Mouse (Mus musculus) activated CD4-positive, CD25-positive, alpha-beta regulatory T cell, adult 4 months (primary cell): ENCODE measurements around the gene Gm5800. TPM values are rescaled to one million over a fixed set of nuclear protein-coding genes. Genes with fewer than 3 reads are reported as not detected.
"Not testable (repeated sequence)": the region's sequence is repeated elsewhere in the genome, so short reads cannot be mapped to it uniquely, and the experiment has no call there.

Experiments used
- ATAC-seq: one replicate; pipeline ENCODE4 v1.8.0; 2017
- polyA plus RNA-seq, 2 experiments: library from polyadenylated mRNA; unstranded; fragments of 100-300 nt; shearing (Covaris generic); gene quantifications; one replicate each; pipeline ENCODE4 v1.2.1; 2017

Gm5800 gene
- not detected for polyA plus RNA-seq

GRCm38 (mm10) chr14:51717083-51717482 is at the start of gene Gm5800:
Gene Gm5800, minus strand, starts transcription at chr14:51717183.
- ATAC-seq = no peak

GRCm38 (mm10) chr14:51755944-51756343 is 39.0 kb upstream of the Gm5800 start:
- no peak for ATAC-seq

DNA sequence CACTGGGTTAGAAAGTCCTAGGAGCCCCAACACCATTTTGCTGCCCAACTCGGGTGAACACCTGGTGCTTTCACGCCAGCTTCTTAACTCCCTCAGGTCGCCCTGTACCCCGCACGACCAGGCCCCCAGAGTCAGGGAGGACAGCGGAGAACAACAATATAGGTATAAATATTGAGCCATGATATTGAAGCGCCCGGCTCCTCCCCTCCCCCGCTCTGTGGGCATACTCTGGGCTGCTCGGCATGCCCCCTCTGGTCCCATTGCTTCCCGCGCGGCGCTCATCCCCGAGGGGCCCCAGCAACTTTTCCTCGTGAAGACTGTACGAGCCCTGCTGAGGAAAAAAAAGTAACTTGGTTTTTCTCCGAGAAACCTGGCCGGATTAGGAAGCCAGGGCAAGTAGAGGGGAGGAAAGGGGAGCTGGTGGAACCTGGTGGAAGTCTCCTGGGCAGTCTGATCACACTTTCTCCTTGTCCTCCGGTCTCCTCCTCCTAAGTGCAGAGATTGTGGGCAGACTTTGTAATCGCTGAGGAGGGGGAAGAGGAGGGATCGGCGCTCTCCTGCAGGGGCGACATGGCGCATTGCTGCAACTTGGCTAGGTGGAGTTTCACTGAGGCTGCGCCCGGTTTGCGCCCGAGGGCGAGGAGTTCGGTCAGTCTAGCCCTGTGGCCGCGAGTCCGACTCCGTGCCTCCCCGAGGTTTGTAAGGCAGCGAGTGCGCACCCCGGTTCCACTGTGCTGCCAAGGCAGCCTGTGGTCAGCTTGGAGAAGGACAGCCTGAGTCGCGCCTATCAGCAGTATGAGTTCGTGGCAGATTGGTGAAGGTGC is 23.6 kb upstream of the Gm5800 start:
- ATAC-seq = no peak

DNA sequence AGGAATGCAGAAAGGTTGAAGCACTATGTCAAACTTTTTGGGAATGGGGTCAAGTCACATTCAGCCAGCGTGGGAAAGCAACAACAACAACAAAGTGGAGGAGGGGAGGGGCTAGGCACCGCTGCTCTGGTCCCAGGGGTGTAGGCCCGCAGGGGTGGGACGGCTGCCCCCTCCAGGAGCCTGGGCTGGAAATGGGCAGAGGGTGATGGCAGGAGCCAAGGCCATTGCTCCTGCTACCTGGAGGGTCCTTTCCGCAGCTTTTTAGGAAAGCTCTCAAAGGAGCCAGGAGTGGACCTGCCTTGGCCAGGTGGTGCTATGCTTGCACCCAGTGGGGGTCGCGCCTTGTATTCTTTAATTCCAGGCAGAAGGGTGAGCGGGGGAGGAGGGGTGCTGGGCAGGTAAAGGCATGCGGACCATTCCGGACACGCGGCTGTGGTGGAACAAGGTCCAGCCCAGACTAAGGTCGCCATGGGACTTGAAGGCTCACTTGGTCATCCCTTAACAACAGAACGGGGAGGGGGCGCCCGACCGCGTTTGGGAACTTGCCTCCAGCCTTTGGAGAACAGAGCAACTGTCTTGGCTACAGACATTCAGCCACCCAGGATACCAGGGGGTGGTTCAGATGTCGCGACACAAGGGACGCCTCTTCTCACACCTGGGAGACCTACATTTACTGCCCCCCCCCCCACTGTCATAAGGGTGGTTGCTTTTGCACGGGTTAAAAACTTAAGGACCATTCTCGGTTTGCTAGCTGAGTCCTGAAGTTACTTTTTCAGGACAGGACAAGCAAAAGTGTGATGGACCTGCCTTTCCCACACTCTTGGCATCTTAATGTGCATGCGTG is 22.4 kb upstream of the Gm5800 start:
- no peak for ATAC-seq

DNA sequence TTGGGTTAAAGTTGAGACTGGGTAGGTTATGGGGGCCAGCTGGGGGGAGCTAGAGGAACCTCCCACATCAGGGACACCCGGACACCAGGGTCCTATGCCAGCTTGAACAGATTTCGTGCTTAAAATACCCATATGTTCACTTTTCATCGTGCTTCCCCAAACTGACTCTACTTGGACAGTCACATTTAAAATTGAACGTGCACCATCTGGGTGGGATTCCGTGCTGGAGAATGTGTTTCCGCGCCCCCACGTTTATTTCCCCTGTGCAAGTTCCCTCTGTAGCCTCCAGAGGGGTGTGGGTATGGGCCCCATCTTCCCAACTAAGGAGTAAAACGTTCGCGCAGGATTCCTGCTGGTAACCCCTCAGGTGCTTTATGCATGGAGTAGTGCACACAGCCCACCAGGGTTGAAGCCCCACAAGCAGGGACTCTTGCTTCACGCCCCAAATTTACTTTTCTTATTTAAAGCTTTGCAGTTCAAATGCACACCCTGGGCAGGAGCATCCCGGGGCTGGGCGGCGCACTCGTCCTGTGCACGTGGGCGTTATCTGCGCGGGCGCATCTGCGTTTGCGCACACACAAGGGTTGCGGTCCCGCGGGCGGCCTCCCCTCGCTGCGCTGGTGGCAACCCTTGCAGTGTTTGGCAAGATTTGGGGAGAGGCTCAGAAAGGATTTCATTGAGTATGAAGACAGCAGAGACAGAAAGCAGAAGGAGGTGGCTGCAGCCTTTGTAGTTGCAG is 21.6 kb upstream of the Gm5800 start:
- ATAC-seq = no peak

DNA sequence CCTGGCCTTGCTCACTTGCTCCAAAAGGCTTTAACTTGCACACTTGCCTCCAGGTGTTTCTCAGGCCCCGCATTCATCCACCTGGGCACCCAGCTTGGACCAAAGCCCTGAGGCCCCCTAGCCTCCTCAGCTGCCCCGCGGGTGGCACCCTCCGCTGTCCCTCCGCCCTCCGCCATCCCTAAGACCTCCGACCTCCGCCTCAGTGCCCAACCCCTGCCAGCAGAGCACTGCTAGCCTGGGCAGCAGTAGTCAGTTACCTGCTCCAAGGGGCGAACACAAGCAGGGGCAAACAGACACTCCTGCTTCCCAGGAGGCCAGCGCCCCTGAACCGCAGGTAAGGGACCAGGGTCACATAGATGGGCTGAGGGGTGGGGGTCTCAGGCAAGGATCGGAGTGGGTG is 21.0 kb upstream of the Gm5800 start:
- no peak for ATAC-seq

DNA sequence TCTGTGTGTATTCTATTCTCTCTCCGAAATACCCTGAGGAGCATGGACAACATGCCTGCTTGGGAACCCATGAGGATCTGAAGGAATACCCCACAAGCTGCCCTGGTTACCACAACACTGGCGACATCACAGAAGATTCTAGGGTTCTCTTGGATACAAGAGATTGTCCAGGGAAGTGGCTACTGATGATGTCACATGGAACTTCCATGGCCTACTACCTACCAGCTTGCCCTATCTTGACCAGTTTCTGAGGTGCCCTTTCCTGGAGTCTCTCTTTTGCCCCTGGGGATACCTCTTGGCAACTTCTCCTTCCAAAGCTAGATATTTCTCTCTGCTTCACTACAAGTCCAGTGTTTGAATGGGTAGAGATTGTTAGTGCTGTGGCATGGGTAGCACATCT is 21.6 kb downstream of the Gm5800 start, which contains the start of gene Gm17079:
Gm17079 (minus strand) TSS at position 101 of the 400 bp plus-strand sequence.
- ATAC-seq = not testable (repeated sequence)

- no peak for ATAC-seq
Measured at GRCm38 (mm10) chr14:51677269-51677668, 39.7 kb downstream of the Gm5800 start.

Other genes with a start within 250 kb of the Gm5800 start
- gene Gm5622, start 164.4 kb downstream of the Gm5800 start, polyA plus RNA-seq = under 1 TPM in 1 of 2 experiments, not detected in 1; 0.26 TPM
- gene Gm17175, start 143.1 kb downstream of the Gm5800 start, polyA plus RNA-seq = not detected
- not detected for gene Gm17174, start 125.0 kb downstream of the Gm5800 start, polyA plus RNA-seq
- gene Gm17078, start 105.9 kb downstream of the Gm5800 start, polyA plus RNA-seq = not detected
- gene Gm4181, start 81.5 kb downstream of the Gm5800 start, polyA plus RNA-seq = not detected
- gene Gm17079, start 21.7 kb downstream of the Gm5800 start, polyA plus RNA-seq = not detected
- gene Ang4, start 56.4 kb upstream of the Gm5800 start, polyA plus RNA-seq = not detected
- not detected for gene AY358078, start 82.9 kb upstream of the Gm5800 start, polyA plus RNA-seq
- gene Ear6, start 136.5 kb upstream of the Gm5800 start, polyA plus RNA-seq = not detected
- 10 to 100 TPM; 35.7 to 44.6 TPM for gene Mettl17, start 167.7 kb upstream of the Gm5800 start, polyA plus RNA-seq
- under 1 TPM in 1 of 2 experiments, not detected in 1; 0.70 TPM for gene Slc39a2, start 175.7 kb upstream of the Gm5800 start, polyA plus RNA-seq
- gene Ndrg2, start 197.0 kb upstream of the Gm5800 start, polyA plus RNA-seq = 10 to 100 TPM; 16.2 to 18.5 TPM
- not detected for gene Tppp2, start 201.2 kb upstream of the Gm5800 start, polyA plus RNA-seq
- gene Rnase13, start 205.6 kb upstream of the Gm5800 start, polyA plus RNA-seq = not detected